Mouse (Mus musculus) adrenal gland, adult 18-20 months (tissue): ENCODE measurements at regions not wholly inside any gene's neighbourhood (a gene's known extent, or its start where the extent isn't known, plus 50 kb on each side); places are given as distances from the start of the nearest gene placed in this dataset.

Source experiments
- DNase-seq, 2 experiments: peaks; one replicate each; pipeline ENCODE4 v3.0.0; 2021 to 2022; ENCODE audit warnings: low spot score in 2 of 2

DNA sequence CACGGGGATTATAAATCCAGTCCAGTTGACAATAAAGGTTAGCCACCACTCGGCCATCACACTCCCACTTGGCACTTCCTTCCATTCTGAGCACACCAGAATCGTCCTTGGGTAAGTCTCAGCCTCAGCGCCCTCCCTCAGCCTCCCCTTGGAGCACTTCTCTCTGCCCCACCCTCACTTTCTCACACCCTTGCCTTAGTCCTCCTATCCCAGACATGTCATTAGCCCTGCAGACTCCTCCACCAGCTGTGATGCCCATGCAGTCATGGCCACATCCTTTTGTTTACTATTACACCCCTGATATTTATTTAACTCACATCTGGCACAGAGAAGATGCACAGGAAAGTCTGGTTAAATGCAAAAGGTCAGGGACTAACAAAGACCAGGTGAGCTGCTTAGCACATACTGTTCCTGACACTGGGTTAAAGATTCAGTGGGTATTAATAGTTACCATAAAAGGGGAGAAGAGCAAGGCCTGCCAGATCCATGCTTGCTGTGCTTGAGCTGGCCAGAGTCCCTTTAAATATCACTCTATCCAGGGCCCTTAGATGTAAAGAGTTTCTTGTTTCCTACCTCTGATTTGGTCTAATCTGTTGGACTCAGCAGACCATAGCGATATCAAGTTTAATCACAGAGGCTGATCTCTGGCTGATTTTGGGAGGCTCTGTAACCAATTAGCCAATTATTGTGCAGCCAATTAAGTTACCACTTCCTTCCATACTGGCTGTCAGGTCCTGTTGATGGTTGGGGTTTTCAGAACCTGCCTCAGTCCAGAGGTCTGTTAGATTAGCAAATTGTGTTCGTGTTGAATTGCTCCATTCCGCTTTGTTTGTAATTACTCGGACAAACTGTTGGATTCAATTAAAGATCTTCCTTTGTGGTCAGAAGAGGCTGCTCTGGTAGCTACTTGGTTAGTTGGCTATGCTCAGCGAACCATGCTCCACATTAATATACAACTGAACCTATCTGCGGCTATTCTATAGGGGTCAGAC is 518.0 kb upstream of the Tmem132c start:
- DNase-seq: no peak

GRCm38 (mm10) chr5:126724329-126724728 is 517.3 kb upstream of the Tmem132c start:
- DNase-seq: no peak

GRCm38 (mm10) chr5:126733470-126733869 is 508.1 kb upstream of the Tmem132c start:
- DNase-seq: peak; percentile 42 to 46

DNA sequence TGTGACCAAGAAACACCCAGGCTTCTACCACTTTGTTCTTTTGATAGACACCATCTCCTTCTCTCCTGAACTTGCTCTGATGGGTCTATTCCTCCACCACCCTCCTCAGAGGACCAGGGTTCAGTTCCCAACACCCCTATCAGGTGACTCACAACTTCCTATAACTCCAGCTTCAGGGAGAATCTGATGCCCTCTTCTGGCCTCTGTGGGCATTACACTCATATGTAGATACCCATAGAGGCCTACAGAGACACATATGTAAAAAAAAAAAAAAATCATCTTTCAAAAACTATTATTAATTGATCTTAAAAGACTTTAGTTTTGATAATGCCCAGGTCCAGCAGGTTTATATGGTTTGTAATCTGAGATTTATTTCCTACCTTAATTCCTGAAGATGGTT is 505.9 kb upstream of the Tmem132c start:
- no peak for DNase-seq

DNA sequence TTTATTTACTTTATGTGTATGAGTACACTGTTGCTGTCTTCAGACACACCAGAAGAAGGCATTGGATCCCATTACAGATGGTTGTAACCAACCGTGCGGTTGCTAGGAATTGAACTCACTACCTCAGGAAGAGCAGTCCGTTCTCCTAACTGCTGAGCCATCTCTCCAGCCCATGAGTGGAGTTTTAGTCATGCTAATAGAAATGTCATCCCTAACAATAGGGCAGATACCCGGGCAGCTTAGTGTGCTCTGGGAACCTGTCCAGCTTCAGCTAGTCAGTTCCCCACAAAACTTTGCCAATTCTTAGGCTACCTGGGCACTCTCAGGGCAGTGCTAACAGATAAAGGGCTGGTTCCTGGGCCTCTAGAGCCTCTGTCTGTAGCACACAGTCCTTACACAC is 503.9 kb upstream of the Tmem132c start:
- DNase-seq: no peak

GRCm38 (mm10) chr5:126740861-126741410 is 500.7 kb upstream of the Tmem132c start:
- DNase-seq: no peak

- no peak for DNase-seq
Measured at GRCm38 (mm10) chr5:126755107-126755506, 486.5 kb upstream of the Tmem132c start.

GRCm38 (mm10) chr5:126765037-126765707 is 476.4 kb upstream of the Tmem132c start:
- DNase-seq: no peak

GRCm38 (mm10) chr5:126769031-126769430 is 472.6 kb upstream of the Tmem132c start:
- no peak for DNase-seq

DNA sequence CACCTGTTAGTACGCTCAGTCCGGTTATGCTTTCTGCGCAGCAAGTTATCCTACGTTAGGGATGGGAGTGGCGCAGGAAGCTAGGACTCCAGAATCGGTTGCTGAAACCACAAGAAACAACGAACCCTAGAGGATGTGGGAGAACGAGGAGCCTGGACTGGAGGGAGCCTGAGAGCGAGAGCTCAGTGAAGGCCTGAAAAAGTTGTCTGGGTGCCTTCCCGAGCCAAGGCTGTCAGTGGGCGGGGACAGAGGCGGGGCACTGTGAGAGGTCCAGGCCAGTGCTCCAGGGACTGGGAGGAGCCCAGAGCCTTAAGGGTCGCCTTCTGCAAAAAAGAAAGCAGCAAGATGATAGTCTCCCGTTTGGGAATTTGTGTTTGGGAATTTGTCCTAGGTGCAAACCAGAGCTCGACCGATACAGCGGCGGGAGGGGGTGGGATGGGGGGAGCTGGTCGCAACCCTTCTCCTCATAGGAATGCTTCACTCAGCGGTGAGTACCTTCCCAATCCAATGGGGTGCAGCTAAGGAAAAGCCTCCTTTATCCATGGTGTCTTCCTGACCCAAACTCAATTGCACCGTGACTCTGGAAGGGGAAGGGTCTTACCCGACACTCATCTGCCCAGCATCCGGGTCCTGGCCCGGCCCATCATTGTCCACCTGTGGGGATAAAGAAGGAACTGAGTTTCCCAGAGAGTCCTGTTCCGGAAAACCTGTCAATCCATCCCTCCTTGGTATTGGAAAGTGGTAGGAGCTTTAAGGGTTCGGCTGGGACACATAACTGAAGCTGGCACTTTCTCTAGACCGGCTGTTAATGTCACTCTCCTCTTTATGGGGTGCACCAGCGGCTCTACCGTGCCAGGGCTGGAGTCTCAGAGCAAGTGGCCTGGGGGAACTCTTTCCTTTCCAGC is 453.6 kb upstream of the Tmem132c start:
- peak; percentile 44 to 49 for DNase-seq

DNA sequence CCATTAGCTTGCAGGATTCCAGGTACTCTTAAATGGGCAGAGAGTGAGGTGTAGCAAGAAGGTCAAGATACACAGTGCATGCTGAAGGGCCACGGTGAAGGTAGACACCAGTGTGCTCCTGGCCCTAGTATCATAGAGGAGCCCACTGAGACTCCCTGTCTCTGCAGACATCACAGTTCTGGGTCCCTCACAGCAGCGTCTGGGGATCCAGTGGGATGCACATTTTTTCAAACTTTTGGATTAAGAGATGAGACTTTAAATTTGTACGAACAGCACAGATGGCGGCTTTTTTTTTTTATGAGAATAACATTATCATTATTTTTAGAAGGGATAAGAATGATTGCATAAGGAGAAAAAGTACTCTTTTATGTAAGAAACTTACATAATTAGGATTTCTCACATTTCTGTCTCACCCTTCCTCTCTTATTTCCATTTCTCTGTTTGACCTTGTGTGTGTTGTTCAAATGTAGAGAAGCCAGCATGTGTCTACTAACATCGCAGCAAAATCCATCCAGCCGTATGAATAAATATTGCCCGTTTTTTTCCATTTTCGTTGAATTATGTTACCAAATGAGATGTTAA is 441.8 kb upstream of the Tmem132c start:
- DNase-seq: no peak

- DNase-seq: no peak
Measured at GRCm38 (mm10) chr5:126806656-126807055, 435.0 kb upstream of the Tmem132c start.

DNA sequence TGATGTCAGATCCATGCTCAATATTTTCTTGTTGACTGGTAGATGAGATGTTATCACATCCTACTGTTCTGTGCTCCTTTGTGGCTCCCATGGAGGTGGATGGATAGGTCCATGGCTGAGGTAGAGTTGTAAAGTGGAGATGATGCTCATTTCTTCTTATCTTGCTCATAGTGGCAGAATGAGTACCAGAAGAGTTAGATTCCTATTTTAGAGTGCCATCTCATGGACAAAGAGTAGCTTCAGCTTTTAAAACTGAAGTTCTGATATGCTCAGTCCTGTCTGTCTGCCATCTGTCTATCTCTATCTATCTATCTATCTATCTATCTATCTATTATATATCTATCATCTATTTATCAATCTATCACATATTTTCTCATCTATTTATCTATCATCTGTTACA is 425.5 kb upstream of the Tmem132c start:
- DNase-seq: no peak

GRCm38 (mm10) chr5:126835440-126835839 is 406.2 kb upstream of the Tmem132c start:
- no peak for DNase-seq

GRCm38 (mm10) chr5:126842606-126843005 is 399.0 kb upstream of the Tmem132c start:
- DNase-seq: no peak

DNA sequence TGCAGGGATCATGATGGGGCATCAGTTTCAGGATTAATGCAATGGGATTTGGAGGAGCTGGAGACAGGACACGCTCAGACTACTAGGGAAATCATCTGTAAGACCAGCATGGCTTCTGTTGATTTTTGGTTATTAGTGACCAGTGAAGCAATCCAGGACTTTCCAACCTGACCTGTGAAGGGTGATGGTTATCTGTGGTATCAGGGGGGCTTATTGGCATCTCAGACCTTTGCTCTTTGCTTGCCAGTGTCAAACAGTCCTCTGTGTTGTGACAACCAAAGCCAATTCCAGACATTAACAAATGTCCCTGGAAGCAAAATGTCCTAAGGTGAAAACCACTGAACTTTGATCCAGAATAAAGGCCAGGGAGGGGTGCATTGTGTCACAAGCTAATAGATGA is 379.5 kb upstream of the Tmem132c start:
- no peak for DNase-seq

DNA sequence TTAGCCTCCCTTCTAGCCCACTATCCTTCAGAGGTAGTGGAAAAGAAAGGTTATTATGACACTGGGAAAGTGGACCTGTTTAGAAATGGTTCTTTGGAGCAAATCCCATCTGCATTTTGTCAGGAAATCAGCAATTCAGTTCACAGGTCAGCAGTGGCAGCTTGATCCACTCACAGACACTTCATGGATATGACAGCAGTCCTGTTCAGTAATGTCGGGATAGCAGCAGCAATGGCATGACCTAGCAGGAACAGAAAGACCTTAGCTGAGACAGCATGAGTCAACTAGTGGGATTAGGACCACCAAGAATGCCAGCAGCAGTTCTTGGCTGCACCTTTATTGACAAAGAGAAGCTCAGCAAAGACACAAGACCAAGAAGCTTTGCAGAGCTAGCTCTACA is 365.8 kb upstream of the Tmem132c start:
- no peak for DNase-seq

DNA sequence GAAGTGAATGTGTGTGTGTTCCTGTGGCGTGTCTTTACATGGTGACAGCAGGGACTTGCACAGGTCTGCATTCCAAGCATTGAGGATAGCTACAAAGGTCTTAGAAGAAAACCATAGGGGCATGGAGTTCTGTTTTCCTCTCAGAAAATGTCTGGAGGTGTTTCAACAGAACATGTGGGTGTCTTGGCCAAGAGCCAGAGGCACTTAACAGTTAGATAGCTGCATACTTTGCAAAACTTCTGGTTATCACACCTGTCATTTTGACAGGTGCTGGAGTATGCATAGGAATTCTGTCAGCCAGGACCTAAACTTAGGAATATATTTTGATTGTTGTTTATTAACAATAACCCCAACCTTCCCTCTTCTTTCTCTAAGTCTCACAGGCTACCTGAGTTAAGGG is 350.9 kb upstream of the Tmem132c start:
- DNase-seq: no peak

DNA sequence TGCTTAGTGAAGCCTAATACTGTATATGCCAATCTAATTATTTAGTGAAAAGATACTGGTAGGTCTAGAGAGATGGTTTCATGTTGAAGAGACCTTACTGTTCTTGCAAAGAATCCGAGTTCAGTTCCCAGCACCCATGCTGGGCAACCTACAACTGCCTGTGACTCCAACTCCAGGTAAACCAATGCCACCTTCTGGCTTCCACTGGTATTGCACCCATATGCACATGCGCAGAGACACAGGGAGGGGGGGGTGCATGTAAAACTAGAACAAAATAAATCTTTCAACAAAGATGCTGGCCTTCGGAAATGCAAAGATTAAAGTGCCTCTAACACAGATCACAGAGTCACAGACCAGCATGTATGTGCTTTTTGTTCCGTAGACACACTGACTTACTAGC is 348.5 kb upstream of the Tmem132c start:
- DNase-seq: no peak

DNA sequence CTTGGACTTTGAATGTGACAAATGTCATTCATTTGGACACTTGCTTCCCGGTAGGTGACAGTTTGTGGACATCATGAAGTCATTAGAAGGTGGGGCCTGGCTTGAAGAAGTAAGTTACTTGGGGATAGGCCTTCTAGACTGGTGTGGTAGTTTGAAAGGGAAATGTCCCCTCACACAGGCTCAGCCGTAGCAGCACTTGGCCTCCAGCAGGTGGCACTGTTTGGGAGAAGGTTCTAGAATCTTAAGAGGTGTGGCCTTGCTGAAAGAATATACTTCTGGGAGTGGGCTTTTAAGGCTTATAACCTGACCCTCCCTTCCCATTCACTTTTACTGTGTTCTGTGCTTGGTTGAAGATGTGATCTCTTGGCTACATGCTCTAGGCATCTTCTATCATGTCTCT is 331.5 kb upstream of the Tmem132c start:
- no peak for DNase-seq

- DNase-seq: no peak
Measured at GRCm38 (mm10) chr5:126917300-126917699, 324.3 kb upstream of the Tmem132c start.
